Mouse (Mus musculus) E14TG2a.4 (cell line): ENCODE measurements around the gene Teddm1b.

Experiments used
- H3K27me3 ChIP-seq: 2 replicates; pipeline ENCODE4 v1.6.1; 2014; ENCODE audit warnings: low read length, control low read depth; ENCODE audit not compliant: insufficient read depth
- H3K36me3 ChIP-seq: 2 replicates; pipeline ENCODE4 v1.6.1; 2014; ENCODE audit warnings: low read length, control low read depth; ENCODE audit not compliant: insufficient read depth
- H3K4me1 ChIP-seq: replicated peaks from 2 replicates; pipeline ENCODE4 v1.6.1; 2014; ENCODE audit warnings: low read depth, low read length, control low read depth
- H3K4me3 ChIP-seq: replicated peaks from 2 replicates; pipeline ENCODE4 v1.5.1; 2014; ENCODE audit warnings: mild to moderate bottlenecking, low read length
- H3K9me3 ChIP-seq: 2 replicates; pipeline ENCODE4 v1.6.1; 2014; ENCODE audit warnings: low read length, control low read depth
- CTCF ChIP-seq: conservative IDR thresholded peaks from 2 replicates; pipeline ENCODE4 v1.5.1; 2014; ENCODE audit warnings: low read length
- NANOG ChIP-seq: IDR thresholded peaks from 2 replicates; pipeline ENCODE4 v1.6.1; 2014; ENCODE audit warnings: borderline replicate concordance, low read length, mixed read lengths
- POU5F1 ChIP-seq: IDR thresholded peaks from 2 replicates; pipeline ENCODE4 v1.6.1; 2014; ENCODE audit warnings: low read length, borderline replicate concordance

The Teddm1b gene

DNA sequence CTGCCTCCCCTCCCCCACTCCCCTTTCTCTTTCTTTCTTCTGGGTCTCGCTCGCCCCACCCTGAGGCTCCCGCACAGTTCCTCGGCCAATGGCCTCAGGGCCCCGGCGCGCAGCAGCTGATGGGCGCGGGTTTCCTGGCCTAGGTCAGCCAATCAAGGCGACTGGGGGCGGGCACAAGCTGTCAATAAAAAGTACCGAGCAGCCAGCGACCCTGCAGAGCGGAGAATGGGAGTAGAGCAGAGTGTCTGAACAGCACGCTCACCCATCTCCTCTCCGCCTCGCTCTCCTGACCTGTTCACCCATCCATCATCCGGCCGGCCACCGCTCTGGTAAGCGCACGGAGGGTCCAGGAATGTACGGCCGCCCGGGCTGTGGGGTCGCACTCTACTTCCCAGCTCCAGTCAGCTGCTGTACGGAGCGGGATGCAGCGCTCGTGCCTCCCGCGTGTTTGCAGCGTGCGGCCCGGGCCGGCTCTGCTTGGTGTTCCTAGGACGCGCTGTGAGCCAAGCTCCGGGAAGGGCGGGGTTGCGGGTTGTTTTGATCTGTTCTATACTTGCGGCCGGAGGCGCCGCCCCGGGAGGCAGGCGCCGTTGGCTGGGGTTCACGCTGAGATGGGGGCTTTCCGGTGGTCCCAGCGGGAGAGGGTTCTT is 25.7 kb downstream of the Teddm1b start, which contains the start of the genes Glul and Teddm2:
TSS of gene Glul (plus strand) at position 214 of the 650 bp plus-strand sequence.
TSS of gene Teddm2 (minus strand) at position 498 of the 650 bp plus-strand sequence.
- peak within 1 kb of the TSS; percentile 91 for H3K4me3 ChIP-seq
- TF ChIP-seq POU5F1 (no peak), CTCF (no peak), NANOG (no peak)
- peaks cover 26% of the 10 kb centered on the region for H3K36me3 ChIP-seq
- no peaks in the 10 kb centered on the region for H3K9me3 ChIP-seq
- peaks cover 72% of the 10 kb centered on the region for H3K4me1 ChIP-seq
- H3K27me3 ChIP-seq = no peaks in the 10 kb centered on the region

DNA sequence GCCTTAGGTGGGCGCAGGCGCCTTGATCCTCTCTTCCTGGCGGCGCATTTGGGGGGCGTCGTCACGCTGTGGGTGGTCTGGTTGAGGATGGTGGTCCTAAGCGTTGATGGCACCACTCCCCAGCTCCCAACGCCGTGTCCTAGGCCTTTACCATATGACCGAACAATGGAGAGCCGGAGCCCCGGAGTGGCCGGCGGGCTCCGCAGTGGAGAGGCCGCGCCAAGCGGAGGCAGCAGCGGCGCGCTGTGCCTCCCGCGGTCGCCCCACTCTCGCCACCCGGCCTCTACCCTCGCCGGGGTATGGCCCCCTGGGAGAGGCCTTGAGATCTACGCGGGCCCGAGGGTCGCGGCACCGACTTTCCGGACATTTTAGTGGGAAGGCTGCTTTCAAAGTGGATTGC is 26.2 kb downstream of the Teddm1b start:
- Histone ChIP-seq H3K36me3 (peaks cover 31% of the 10 kb centered on the region), H3K4me3 (peak overlapping the region; percentile 91), H3K9me3 (no peaks in the 10 kb centered on the region), H3K27me3 (no peaks in the 10 kb centered on the region), H3K4me1 (peaks cover 73% of the 10 kb centered on the region)
- TF ChIP-seq POU5F1 (no peak), NANOG (no peak), CTCF (no peak)

DNA sequence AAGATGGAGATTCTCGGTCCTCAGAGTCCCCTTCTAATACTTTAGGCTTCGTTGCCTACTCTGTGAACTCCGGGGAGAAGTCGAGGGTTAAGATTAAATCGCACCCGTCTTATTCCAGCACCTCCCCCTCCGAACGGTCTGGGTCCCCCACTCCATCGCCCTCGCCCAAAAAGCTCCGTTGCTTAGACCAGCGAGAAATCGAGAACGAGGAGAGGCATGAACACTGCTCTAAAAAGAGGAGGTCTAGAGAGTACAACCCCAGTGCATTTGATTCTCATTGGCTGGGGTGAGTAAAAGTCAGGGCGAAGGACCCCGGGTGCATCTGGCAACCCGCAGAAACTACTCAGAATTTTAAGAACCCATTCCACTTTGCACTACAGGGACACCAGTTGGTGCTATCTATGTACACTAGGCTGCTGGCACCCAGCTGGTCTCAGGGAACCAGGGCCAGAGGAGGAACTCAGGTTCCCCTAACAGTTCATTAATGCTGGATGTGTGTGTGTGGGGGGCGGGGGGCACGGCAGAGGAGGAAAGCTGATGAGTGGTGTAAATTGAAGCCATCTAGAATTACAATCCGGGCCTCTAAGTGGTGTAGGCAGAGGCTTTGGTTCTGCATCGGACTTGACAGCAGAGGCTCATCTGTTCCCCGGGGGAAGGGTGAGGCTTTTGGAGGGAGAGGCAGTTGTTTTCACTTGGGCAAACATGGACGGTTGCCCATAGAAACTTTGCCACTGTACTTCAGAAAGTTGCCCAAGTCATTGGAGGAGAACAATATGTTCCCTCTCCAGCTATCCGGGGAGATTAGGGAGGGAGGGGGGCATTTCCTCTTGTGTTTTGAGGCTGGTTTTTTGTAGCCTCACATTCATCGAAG is 26.9 kb downstream of the Teddm1b start:
- H3K27me3 ChIP-seq = no peaks in the 10 kb centered on the region
- H3K4me1 ChIP-seq = peaks cover 75% of the 10 kb centered on the region
- H3K9me3 ChIP-seq = no peaks in the 10 kb centered on the region
- H3K36me3 ChIP-seq = peaks cover 38% of the 10 kb centered on the region
- no peak for TF ChIP-seq NANOG
- no peak for TF ChIP-seq POU5F1
- TF ChIP-seq CTCF = no peak
- peak overlapping the region; percentile 91 for H3K4me3 ChIP-seq

DNA sequence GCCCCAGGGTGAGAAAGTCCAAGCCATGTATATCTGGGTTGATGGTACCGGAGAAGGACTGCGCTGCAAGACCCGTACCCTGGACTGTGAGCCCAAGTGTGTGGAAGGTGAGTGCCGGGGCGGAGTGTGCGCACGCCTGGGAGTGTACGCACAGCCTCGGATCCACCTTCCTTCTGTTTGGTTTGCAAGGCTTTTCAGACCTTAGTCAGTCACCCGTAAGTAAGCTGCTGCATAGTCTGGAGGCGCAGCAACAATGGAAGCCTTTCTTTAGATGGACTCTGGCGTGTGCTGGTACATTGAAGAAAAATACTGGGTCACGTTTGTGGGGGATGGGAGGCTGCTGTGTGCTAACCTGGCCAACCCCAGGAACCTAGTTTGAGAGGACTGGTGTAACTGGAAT is 28.9 kb downstream of the Teddm1b start:
- Histone ChIP-seq H3K4me3 (peak overlapping the region; percentile 91), H3K4me1 (peaks cover 77% of the 10 kb centered on the region), H3K9me3 (no peaks in the 10 kb centered on the region), H3K27me3 (no peaks in the 10 kb centered on the region), H3K36me3 (peaks cover 57% of the 10 kb centered on the region)
- TF ChIP-seq CTCF = no peak
- TF ChIP-seq POU5F1 = no peak
- TF ChIP-seq NANOG = no peak; the same call in 1 of the 2 replicates

DNA sequence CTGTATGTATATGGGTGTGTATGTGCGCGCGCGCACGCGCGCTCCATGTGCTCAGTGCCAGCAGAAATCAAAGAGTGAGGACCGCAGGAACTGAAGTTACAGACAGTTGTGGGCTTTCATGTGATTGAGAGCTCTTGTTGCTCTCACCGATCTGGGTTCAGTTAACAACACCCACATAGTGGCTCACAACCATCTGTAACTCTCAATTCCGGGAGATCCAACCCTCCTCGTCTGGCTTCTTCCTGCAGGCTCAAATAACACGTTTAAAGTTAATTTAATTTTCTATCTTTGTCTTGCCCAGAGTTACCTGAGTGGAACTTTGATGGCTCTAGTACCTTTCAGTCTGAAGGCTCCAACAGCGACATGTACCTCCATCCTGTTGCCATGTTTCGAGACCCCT is 30.1 kb downstream of the Teddm1b start:
- Histone ChIP-seq H3K27me3 (no peaks in the 10 kb centered on the region), H3K9me3 (no peaks in the 10 kb centered on the region), H3K4me1 (peaks cover 74% of the 10 kb centered on the region), H3K36me3 (peaks cover 69% of the 10 kb centered on the region), H3K4me3 (no peak overlapping the region)
- TF ChIP-seq CTCF (no peak), NANOG (no peak), POU5F1 (no peak)

DNA sequence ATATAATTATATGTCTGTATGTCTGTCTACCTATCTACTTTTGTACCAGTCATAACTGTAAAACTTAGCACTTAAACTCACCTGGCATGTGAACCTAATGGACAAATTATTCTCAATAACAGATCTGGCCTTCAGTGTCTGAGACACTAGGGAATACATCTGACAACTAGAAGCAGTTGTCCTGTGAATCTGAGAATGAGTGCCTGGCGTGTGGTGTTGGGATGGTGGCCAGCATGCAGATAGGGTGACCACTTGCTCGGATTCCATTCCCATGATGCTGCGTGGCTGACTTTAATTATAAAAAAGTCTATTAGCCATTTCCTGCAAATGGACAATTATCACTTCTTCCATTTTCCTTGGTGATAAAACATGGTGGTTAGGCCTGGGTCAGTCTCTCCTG is 31.7 kb downstream of the Teddm1b start:
- TF ChIP-seq NANOG (no peak), CTCF (no peak), POU5F1 (no peak)
- Histone ChIP-seq H3K4me1 (peaks cover 85% of the 10 kb centered on the region), H3K4me3 (no peak overlapping the region), H3K36me3 (peaks cover 85% of the 10 kb centered on the region), H3K27me3 (no peaks in the 10 kb centered on the region), H3K9me3 (no peaks in the 10 kb centered on the region)

DNA sequence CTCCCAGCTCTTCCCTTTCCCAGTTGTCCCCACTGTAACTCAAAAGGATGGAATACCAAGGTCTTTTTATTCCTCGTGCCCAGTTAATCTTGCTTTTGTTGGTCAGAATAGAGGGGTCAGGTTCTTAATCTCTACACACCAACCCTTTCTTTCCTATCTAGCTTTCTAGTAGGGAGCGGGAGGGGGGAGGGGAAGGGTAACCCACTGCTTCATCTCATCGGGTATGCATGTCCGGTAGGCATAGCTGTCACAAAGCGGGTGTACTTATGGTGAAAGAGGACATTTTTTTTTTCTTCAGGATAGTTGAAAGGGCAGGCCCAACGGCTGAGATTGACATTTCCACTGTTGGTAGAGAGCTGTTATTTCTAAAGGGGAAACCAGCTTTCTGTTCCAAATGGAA is 34.1 kb downstream of the Teddm1b start:
- Histone ChIP-seq H3K27me3 (no peaks in the 10 kb centered on the region), H3K9me3 (no peaks in the 10 kb centered on the region), H3K4me3 (no peak overlapping the region), H3K36me3 (peaks cover 91% of the 10 kb centered on the region), H3K4me1 (peaks cover 75% of the 10 kb centered on the region)
- TF ChIP-seq NANOG (no peak), CTCF (no peak), POU5F1 (no peak)

DNA sequence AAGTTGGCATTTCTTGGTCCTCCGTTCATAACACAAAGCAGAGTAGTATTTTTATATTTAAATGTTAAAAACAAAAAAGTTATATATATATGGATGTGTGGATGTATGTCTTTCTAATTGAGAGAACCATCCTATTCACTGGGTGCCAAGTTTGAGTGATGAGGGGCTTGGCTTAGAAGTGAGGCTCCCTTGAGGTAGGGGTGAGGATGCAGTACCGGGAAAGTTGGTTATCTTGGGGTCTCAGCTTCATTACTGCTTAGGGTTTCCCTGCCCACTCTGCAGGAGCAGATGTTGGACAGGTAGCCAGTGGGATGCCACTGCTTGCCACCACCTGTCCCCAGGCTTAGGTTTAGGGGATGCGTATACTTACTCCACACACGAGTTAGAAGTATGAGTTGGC is 34.6 kb downstream of the Teddm1b start:
- H3K9me3 ChIP-seq = 0 out of 2 replicates have a peak, but pooled peaks cover under 1% of the 10 kb centered on the region
- H3K4me1 ChIP-seq = peaks cover 70% of the 10 kb centered on the region
- TF ChIP-seq POU5F1 (no peak), CTCF (no peak), NANOG (no peak)
- no peaks in the 10 kb centered on the region for H3K27me3 ChIP-seq
- no peak overlapping the region for H3K4me3 ChIP-seq
- H3K36me3 ChIP-seq = peaks cover 85% of the 10 kb centered on the region
